In the genomic region with DNA sequence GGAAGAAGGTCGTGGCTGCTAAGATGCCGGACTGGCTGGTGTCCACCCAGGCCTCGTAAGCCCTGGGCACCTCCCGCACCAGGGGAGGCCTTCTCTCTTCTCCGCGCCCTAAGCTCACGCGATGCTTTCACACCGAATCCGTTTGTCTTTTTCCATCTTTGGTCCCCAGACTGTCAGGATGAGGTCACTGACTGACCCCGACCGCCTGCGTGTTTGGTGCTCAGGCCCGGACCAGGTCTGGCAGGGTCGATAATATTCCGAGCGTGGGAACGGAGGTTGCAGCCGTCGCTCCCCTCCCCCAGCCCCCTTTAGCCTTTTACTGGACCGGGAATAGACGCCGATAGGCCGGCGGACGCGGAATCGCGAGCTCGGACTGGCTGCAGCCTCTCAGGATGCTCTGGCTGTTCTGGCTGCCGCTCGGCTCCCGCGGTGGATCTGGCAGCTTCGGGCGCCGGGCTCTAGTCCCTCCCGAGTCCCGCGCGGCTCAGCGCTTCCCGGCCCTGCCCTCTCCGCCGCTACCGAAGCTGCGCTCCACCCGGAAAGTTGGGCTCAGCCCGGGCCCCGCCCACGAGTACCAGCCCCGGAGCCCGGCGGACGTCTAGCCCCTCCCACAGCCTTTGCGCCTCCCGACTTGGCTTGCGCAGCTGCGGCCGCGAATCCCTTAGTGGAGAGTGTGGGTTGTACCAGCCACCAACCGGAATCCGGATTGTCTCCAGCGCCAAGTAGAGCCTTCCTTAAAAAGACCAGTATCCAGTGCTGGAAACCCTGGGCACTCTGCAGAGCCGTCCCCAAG, we compare ENCODE assay signal across 8 mouse cellular contexts. TPM values are rescaled to one million over a fixed set of nuclear protein-coding genes. Genes with fewer than 3 reads are reported as not detected.
A peak's percentile ranks its signal among the peaks of the same experiment; 100 is the strongest.
DNase-seq lines count a peak whose midpoint lies in the region; ATAC-seq lines count a peak whose summit lies in the region.

No protein-coding gene starts in this region.

- under 1% methylated on average over 65 of the region's 65 CpGs for WGBS in hindbrain, embryonic 15.5 days

- peak; percentile 91 for DNase-seq in ZHBTc4 (ENCODE audit: low read depth, low spot score)
- DNase-seq in cerebellum, postnatal 4 days (ENCODE audit: low spot score in 2 of 2): peak; percentile 79 to 85
- peak; percentile 96 for DNase-seq in gastrocnemius, adult 18-20 months (ENCODE audit: low spot score)
- DNase-seq in left cerebral cortex, adult 18-20 months (ENCODE audit: low spot score in 2 of 2): peak; percentile 94 to 98
- DNase-seq in lung, postnatal 4 days: peak; percentile 94 to 95
- DNase-seq in retina, postnatal 1 day: peak; percentile 91
- peak; percentile 87 for DNase-seq in thymus, postnatal 4 days

- H3K9me3 ChIP-seq in hindbrain, embryonic 15.5 days: no peaks in the 10 kb centered on the region

- no peaks in the 10 kb centered on the region for H3K27me3 ChIP-seq in hindbrain, embryonic 15.5 days

- peaks cover 53% of the 10 kb centered on the region for H3K4me1 ChIP-seq in hindbrain, embryonic 15.5 days (replicated peaks)

- H3K4me3 ChIP-seq in hindbrain, embryonic 15.5 days: peak overlapping the region; percentile 54

- no peaks in the 10 kb centered on the region for H3K36me3 ChIP-seq in hindbrain, embryonic 15.5 days

- H3K9ac ChIP-seq in hindbrain, embryonic 15.5 days: peak overlapping the region; percentile 53

- ATAC-seq in hindbrain, embryonic 15.5 days (ENCODE audit: low FRiP score, low read depth): peak; percentile 92

- H3K27ac ChIP-seq in hindbrain, embryonic 15.5 days (replicated peaks): peak overlapping the region; percentile 72

- H3K4me2 ChIP-seq in hindbrain, embryonic 15.5 days: peak overlapping the region; percentile 74

RNA-seq across cellular contexts. Expression of gene Slc35e4, which starts 1.0 kb away (rescaled TPM):
- total RNA-seq in gastrocnemius, adult 18-20 months (2021): 10 to 100 TPM; 16.5 to 30.9 TPM
- 17.3 and 20.3 TPM in 2 replicates for polyA plus RNA-seq in hindbrain, embryonic 15.5 days (2015; fragmentation: Nextera tagmentation; extraction: Ambion mirVana)
- total RNA-seq in left cerebral cortex, adult 18-20 months (2021): 10 to 100 TPM; 19.0 to 20.0 TPM

RNA-seq across cellular contexts. Expression of gene Tcn2, which starts 18.4 kb away (rescaled TPM):
- 10 to 100 TPM; 15.8 to 17.0 TPM for total RNA-seq in gastrocnemius, adult 18-20 months (2021)
- polyA plus RNA-seq in hindbrain, embryonic 15.5 days (2015; fragmentation: Nextera tagmentation; extraction: Ambion mirVana): 27.2 and 28.3 TPM in 2 replicates
- total RNA-seq in left cerebral cortex, adult 18-20 months (2021): 10 to 100 TPM; 15.9 to 19.6 TPM

RNA-seq across cellular contexts. Expression of gene Dusp18, which starts 18.5 kb away (rescaled TPM):
- total RNA-seq in gastrocnemius, adult 18-20 months (2021): 10 to 100 TPM in 1 of 2 experiments, 1 to 10 TPM in 1; 9.1 to 20.5 TPM
- 28.4 and 33.1 TPM in 2 replicates for polyA plus RNA-seq in hindbrain, embryonic 15.5 days (2015; fragmentation: Nextera tagmentation; extraction: Ambion mirVana)
- total RNA-seq in left cerebral cortex, adult 18-20 months (2021): 10 to 100 TPM; 19.9 to 24.0 TPM

RNA-seq across cellular contexts. Expression of gene 4921536K21Rik, which starts 18.6 kb away (rescaled TPM):
- under 1 TPM; 0.17 to 0.27 TPM for total RNA-seq in gastrocnemius, adult 18-20 months (2021)
- polyA plus RNA-seq in hindbrain, embryonic 15.5 days (2015; fragmentation: Nextera tagmentation; extraction: Ambion mirVana): 0.43 and 0.53 TPM in 2 replicates
- total RNA-seq in left cerebral cortex, adult 18-20 months (2021): under 1 TPM; 0.37 to 0.54 TPM

RNA-seq across cellular contexts. Expression of gene Osbp2, which starts 49.8 kb away (rescaled TPM):
- total RNA-seq in gastrocnemius, adult 18-20 months (2021): 1 to 10 TPM; 1.1 to 1.3 TPM
- polyA plus RNA-seq in hindbrain, embryonic 15.5 days (2015; fragmentation: Nextera tagmentation; extraction: Ambion mirVana): 28.7 and 33.1 TPM in 2 replicates
- total RNA-seq in left cerebral cortex, adult 18-20 months (2021): 100 to 1,000 TPM; 132 to 142 TPM

Comparison
In these comparisons a context has a peak if more than half of its experiments do, and no peak if none do; other contexts are left out.
1. Peak in every context shown above with its lines: DNase-seq, ATAC-seq, H3K4me3 ChIP-seq and H3K27ac ChIP-seq.